Mouse (Mus musculus): ENCODE data around the gene Mgat1.

- TF ChIP-seq POLR2A (IDR thresholded peaks at IDR 0.05; ENCODE audit: insufficient read depth, low read depth, low read length) (no peak), CTCF (IDR thresholded peaks at IDR 0.05) (no peak)
These were observed 20.6 kb downstream of the Mgat1 start for GRCm38 (mm10) chr11:49264622-49265021.
